Mouse (Mus musculus) ZHBTc4 (cell line): ENCODE measurements at regions not wholly inside any gene's neighbourhood (a gene's known extent, or its start where the extent isn't known, plus 50 kb on each side); places are given as distances from the start of the nearest gene placed in this dataset.

Source experiments
- DNase-seq: peaks from one replicate; pipeline ENCODE4 v3.0.0-alpha.2; 2011; ENCODE audit warnings: low read depth, low spot score

DNA sequence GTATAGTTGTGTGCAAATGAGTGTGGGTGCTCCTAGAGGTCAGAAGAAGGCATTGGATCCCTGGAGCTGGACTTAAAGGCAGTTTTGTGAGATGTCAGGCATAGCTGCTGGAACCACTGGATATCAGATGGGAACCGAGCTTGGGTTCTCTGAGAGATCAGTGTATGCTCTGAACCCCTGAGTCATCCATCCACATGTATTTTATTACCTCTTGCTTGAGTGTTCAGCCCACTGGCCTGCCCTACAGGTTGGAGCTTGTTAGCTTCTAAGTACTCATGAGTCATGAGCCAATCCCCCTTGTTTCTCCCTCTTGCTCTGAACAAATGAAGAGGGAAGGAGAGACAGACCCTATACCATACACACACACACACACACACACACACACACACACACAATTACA is 119.4 kb upstream of the Gdnf start:
- DNase-seq, result no peak

GRCm38 (mm10) chr15:7692096-7692495 is 118.5 kb upstream of the Gdnf start:
- no peak for DNase-seq

GRCm38 (mm10) chr15:7694037-7694436 is 116.6 kb upstream of the Gdnf start:
- no peak for DNase-seq

GRCm38 (mm10) chr15:7697724-7698123 is 112.9 kb upstream of the Gdnf start:
- DNase-seq, result no peak

DNA sequence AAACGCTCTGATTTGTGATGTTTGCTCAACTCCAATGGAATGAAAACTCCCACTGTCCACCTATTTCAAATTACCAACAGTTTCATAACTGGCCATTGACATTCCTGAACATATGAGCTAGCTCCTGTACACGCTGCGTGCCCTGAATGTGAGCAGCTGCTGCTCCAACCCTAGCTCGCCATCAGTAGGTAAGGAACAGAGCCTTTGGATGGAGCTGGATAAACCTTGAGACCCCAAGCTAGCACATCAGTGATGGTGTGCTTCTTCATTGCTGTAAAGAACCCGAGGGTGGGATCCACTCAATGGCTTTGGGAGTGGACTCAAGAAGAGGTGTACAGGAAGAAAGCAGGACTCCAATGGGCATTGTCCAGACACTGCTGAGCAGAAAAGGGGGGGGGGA is 101.8 kb upstream of the Gdnf start:
- no peak for DNase-seq

- DNase-seq, result no peak
Observed at GRCm38 (mm10) chr15:7714641-7715040, 96.0 kb upstream of the Gdnf start.

- no peak for DNase-seq
Observed at GRCm38 (mm10) chr15:7716188-7716587, 94.5 kb upstream of the Gdnf start.

DNA sequence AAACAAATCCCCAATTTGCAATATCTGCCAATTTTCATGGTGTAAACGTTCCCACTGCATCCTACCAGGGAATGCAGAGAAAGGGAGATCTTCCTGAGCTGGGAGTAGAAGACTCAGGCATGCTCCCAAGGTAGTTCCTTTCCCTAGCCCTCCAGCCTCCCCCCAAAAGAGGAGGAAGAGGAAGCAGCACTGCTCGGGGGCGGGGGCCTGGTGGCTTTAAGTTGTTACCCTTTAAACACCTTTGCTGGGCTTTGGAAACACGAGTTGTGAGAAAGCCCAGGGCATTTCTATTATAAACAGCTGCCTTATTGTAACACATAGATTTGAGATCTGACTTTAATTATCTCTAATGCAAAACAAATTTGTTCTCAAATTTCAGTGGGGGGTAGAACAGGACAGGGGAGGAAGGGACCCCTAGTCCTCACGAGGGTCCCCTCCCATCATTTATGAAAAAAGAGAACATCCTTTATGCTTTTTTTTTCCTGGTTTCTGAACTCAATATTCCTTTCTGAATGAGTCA is 87.4 kb upstream of the Gdnf start:
- DNase-seq, result no peak

DNA sequence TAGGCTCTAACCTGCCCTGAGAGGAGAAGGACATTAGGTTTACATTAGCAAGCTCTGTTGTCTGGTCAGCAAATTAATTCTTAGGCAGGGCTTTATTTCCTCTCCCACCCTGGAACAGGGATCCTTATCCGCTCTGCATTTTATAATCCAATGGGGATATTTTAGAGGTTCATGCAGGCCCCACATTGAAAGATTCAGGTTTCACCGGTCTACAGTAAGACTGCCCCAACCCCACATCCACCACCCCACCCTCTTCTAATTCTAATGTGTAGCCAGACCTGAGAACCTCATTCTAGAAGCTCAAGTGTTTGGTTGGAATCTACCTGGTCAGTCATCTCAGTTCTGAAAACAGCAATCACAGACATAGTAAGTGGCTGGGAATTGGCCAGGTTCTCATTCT is 86.9 kb upstream of the Gdnf start:
- DNase-seq, result no peak

GRCm38 (mm10) chr15:7725505-7725904 is 85.1 kb upstream of the Gdnf start:
- DNase-seq, result no peak

DNA sequence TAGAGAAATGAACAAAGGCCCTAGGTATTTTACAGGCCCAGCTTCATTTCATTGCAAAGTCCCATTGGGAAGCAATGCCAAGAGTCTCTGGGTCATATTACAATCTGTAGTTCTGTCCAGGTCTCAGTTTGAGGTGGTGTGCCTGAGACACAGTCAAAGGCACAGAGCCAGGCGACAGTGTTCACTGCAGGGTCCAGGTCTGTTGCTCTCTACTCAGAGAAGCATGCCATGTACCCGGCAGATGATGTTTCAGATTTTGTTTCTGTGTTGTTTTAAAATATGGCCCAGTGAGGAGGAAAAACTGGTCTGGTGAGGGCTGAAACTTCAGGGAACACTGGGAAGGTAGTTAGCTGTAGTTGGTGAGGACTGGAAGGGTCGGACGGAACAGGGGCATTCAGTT is 63.1 kb upstream of the Gdnf start:
- DNase-seq, result no peak

GRCm38 (mm10) chr15:7750441-7750840 is 60.2 kb upstream of the Gdnf start:
- no peak for DNase-seq
